12 mouse cellular contexts compared by ENCODE assay signal in the genomic region with DNA sequence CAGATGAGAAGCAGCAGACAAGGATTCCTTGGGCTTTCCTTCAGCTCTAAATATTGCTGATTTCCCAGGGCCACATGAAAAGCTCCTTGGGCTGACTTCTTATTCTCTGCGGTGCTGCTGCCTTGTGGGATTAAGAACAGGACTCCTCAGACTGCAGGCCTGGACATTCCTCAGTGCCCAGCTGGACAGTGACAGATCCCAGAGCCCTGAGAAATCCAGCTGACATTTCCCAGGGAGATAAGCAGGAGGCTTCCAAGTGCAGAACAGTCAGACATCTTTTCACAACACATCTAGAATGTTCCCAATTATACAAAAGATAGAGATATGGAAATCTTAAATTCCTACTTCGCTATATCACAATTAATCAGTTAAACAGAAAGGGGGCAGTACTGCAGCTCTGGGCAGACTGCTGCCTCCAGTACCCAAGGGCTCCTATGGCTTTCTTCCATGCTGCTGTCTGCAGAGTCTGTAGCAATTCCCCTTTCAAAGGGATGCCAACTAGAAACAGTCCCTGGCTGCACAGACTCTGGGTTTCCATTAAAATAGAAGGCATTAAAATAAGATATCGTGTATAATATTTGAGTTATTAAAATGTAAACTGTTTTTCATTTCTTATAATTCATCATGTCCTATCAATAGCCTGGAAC.
DNase-seq lines count a peak whose midpoint lies in the region; ATAC-seq and TF ChIP-seq lines count a peak whose summit lies in the region.
"Had no signal": no experiment of that assay in that cellular context is flagged by ENCODE, and none has a peak within 500 bp of the region (broad histone marks: within the 10 kb centered on the region; RNA-seq: fewer than 3 reads in every experiment).

No protein-coding gene starts in this region.

- H3K4me1 ChIP-seq in kidney, postnatal 0 days (replicated peaks; ENCODE audit: insufficient read depth, low read length), result no peaks in the 10 kb centered on the region
- no peaks in the 10 kb centered on the region for H3K4me1 ChIP-seq in kidney, embryonic 16.5 days (ENCODE audit: insufficient read depth, low read length)
- H3K4me1 ChIP-seq in heart, adult 2 months (ENCODE audit: control insufficient read depth, insufficient read depth, low read length), result peaks cover 2% of the 10 kb centered on the region; the same call in 1 of the 2 replicates
- H3K4me1 ChIP-seq: forebrain, embryonic 10.5 days; midbrain, embryonic 12.5 days; neural tube, embryonic 12.5 days had no signal

- no peaks in the 10 kb centered on the region for H3K36me3 ChIP-seq in kidney, postnatal 0 days (ENCODE audit: insufficient read depth, low read length)
- no peaks in the 10 kb centered on the region for H3K36me3 ChIP-seq in kidney, embryonic 16.5 days (ENCODE audit: insufficient read depth, low read length)
- H3K36me3 ChIP-seq in heart, adult 2 months (ENCODE audit: control insufficient read depth, insufficient read depth, low read length), result no peaks in the 10 kb centered on the region
- H3K36me3 ChIP-seq: forebrain, embryonic 10.5 days; midbrain, embryonic 12.5 days; neural tube, embryonic 12.5 days had no signal

- DNase-seq in kidney, postnatal 0 days (ENCODE audit: low spot score), result no peak
- peak; percentile 78 for DNase-seq in adipocyte (ENCODE audit: low spot score)
- DNase-seq in heart, adult 2 months, result peak in 1 of 2 experiments; percentile 17
- peak; percentile 30 for DNase-seq in heart, postnatal 4 days
- no peak for DNase-seq in ovary, adult 18-20 months (ENCODE audit: low spot score)
- no peak for DNase-seq in urinary bladder, postnatal 25 days (ENCODE audit: low spot score)
- DNase-seq: kidney, adult 11 months had no signal

- TF ChIP-seq EP300 in heart, adult 2 months (IDR thresholded peaks at IDR 0.05; ENCODE audit: insufficient read depth, low read depth, low read length), result no peak

- no peaks in the 10 kb centered on the region for H3K9me3 ChIP-seq in kidney, postnatal 0 days (replicated peaks; ENCODE audit: low read length)
- no peaks in the 10 kb centered on the region for H3K9me3 ChIP-seq in kidney, embryonic 16.5 days (ENCODE audit: low read length)
- H3K9me3 ChIP-seq: forebrain, embryonic 10.5 days; midbrain, embryonic 12.5 days; neural tube, embryonic 12.5 days had no signal

- no peak for TF ChIP-seq POLR2A in heart, adult 2 months (IDR thresholded peaks at IDR 0.05; ENCODE audit: insufficient read depth, low read depth, low read length)

- ATAC-seq in kidney, postnatal 0 days (replicated peaks; ENCODE audit: low FRiP score, low read depth), result no peak
- ATAC-seq in kidney, embryonic 16.5 days (ENCODE audit: low FRiP score, low TSS enrichment), result no peak
- no peak for ATAC-seq in granulocyte monocyte progenitor cell, adult 5-6 weeks (replicated peaks; ENCODE audit: poor library complexity, severe bottlenecking)

- no peak overlapping the region for H3K9ac ChIP-seq in kidney, postnatal 0 days (ENCODE audit: low read depth, low read length)
- no peak overlapping the region for H3K9ac ChIP-seq in kidney, embryonic 16.5 days (replicated peaks; ENCODE audit: low read length)
- no peak overlapping the region for H3K9ac ChIP-seq in heart, adult 2 months (ENCODE audit: low read depth, low read length)
- H3K9ac ChIP-seq: midbrain, embryonic 12.5 days; neural tube, embryonic 12.5 days had no signal

- no peaks in the 10 kb centered on the region for H3K27me3 ChIP-seq in kidney, postnatal 0 days (ENCODE audit: insufficient read depth, low read length)
- H3K27me3 ChIP-seq in kidney, embryonic 16.5 days (ENCODE audit: insufficient read depth, low read length), result no peaks in the 10 kb centered on the region
- no peaks in the 10 kb centered on the region for H3K27me3 ChIP-seq in heart, adult 2 months (ENCODE audit: control insufficient read depth, insufficient read depth, low read length)
- H3K27me3 ChIP-seq: midbrain, embryonic 12.5 days; neural tube, embryonic 12.5 days had no signal

- no peak overlapping the region for H3K27ac ChIP-seq in kidney, postnatal 0 days
- H3K27ac ChIP-seq in kidney, embryonic 16.5 days (ENCODE audit: low read length), result no peak overlapping the region
- no peak overlapping the region for H3K27ac ChIP-seq in heart, adult 2 months
- H3K27ac ChIP-seq: forebrain, embryonic 10.5 days; midbrain, embryonic 12.5 days; neural tube, embryonic 12.5 days had no signal

- intact Hi-C loops in heart, adult 2 months (cut with DNase I), result no loop called here

- no peaks in the 10 kb centered on the region for H3K79me2 ChIP-seq in heart, adult 2 months (replicated peaks; ENCODE audit: control insufficient read depth, insufficient read depth, low read length)

- no peak overlapping the region for H3K4me2 ChIP-seq in kidney, postnatal 0 days (ENCODE audit: low read length)
- H3K4me2 ChIP-seq in kidney, embryonic 16.5 days (replicated peaks; ENCODE audit: low read depth, low read length), result no peak overlapping the region
- H3K4me2 ChIP-seq: midbrain, embryonic 12.5 days; neural tube, embryonic 12.5 days had no signal

- H3K4me3 ChIP-seq in kidney, postnatal 0 days (replicated peaks; ENCODE audit: low read depth, low read length), result no peak overlapping the region
- H3K4me3 ChIP-seq in kidney, embryonic 16.5 days (ENCODE audit: low read length), result no peak overlapping the region
- no peak overlapping the region for H3K4me3 ChIP-seq in heart, adult 2 months
- H3K4me3 ChIP-seq: forebrain, embryonic 10.5 days; midbrain, embryonic 12.5 days; neural tube, embryonic 12.5 days had no signal

- TF ChIP-seq CTCF in kidney, postnatal 0 days (IDR thresholded peaks at IDR 0.05; ENCODE audit: low read depth), result peak; percentile 22; the same call in 1 of the 2 replicates
- TF ChIP-seq CTCF in heart, adult 2 months (IDR thresholded peaks at IDR 0.05), result peak; percentile 33

- 83% methylated on average over 3 of the region's 3 CpGs for WGBS in kidney, postnatal 0 days
- 85% methylated on average over 3 of the region's 3 CpGs for WGBS in kidney, embryonic 16.5 days
- WGBS in heart, adult 2 months, result 33% methylated on average over 3 of the region's 3 CpGs

Comparison
In these comparisons a context has a peak if more than half of its experiments do, and no peak if none do; other contexts are left out.
1. DNase-seq: peak in adipocyte (single experiment) and heart, postnatal 4 days (single experiment); none in kidney, postnatal 0 days (single experiment), ovary, adult 18-20 months (single experiment) and urinary bladder, postnatal 25 days (single experiment).